Mouse (Mus musculus) spleen, adult 12 weeks (tissue): Measurements from ENCODE around the gene Ftcd.

Source experiments
- DNase-seq: peaks from one replicate; pipeline ENCODE4 v3.0.0; 2022; ENCODE audit warnings: low spot score

Gene Ftcd

DNA sequence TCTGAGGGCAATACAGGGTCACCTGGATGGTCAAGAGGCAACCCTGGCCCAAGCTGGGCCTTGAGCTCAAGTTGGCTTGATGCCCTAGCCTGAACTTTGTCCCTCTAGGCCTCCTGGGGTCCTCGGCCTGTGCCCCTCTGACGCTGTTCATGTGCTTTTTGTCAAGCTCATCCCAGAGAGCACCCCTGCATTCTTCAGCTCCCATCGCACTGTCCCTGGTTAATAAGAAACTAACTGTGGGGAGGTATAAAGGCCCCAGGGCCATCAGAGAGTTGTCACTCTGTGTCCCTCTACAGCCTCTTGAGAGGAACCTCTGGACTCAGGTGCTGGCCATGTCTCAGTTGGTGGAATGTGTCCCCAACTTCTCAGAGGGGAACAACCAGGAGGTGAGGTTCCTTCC, at the start of gene Ftcd:
Gene Ftcd (plus strand): TSS at position 275 of the 400 bp plus-strand sequence.
- no peak for DNase-seq

DNA sequence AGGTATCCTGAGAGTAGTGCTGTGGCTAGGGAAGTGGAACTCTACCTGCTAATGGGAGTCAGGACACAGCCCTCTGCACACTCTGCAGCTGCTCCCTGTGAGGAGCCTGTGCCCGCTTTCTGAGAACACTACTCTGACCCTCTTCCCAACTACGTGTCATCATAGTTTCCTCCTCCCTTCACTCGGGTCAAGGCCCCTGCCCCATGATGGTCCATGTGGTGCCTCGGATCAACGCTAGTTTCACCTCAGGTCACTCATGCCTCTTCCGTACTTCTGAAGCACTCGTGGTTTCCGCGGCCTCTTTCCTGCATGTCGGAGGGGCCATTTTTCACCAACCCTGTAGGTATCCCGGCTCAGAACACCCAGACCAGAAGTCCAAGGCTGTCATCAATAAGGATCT, 44.5 kb upstream of the Ftcd start:
- DNase-seq = no peak

DNA sequence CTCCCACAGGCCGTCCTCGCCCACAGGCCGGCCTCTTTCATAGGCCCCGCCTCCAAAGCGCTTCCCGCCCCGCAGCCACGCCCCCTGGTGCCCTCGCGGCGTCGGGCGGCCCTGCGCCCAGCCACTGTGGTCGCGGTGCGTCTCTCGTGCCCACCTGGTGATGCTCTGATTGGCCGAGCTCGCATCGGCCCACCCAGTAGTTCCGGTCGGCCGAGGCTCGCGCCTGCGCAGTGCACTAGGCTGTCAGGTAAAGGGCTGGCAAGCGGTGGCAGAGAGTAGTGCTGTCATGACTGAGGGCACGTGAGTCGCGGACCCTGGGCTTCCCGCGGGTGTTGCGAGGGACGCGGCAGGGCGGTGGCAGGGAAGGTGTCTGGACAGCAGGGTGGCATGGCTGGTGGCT, 44.1 kb upstream of the Ftcd start, which contains the start of gene Lss:
Gene Lss (plus strand): TSS at position 214 of the 400 bp plus-strand sequence.
- peak; percentile 93 for DNase-seq

DNA sequence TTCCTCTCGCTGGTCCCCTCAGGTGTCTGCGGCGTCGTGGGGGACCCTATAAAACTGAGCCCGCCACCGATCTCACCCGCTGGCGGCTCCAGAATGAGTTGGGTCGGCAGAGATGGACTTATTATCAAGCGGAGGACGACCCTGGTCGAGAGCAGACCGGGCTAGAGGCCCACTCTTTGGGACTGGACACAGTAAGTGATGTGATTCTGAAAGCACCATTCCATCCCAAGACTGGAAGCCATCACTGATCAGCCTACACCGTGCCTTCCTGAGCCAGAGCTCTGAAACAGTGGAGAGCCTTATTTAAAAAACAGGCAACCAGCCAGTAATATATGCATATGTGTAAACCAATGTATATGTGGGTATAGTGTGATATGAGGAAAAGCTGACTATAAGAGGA, 43.6 kb upstream of the Ftcd start:
- DNase-seq = no peak

DNA sequence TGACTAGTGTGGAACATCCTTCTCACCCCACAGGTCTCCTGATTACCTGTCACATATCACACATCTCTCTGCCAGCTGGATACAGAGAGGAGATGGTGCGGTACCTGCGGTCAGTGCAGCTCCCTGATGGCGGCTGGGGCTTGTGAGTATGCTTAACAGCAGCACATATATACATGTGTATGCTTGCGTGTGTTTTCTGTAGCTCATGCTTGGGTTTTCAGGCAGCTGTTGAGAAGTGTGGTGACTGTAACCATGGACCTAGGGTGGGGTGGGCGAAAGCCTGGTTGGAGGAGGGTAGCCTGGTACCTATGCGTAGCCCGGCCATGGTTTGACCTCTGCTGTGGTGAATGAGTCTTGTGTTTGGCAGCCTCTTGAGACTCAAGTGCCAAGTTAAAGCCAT, 39.9 kb upstream of the Ftcd start:
- no peak for DNase-seq

DNA sequence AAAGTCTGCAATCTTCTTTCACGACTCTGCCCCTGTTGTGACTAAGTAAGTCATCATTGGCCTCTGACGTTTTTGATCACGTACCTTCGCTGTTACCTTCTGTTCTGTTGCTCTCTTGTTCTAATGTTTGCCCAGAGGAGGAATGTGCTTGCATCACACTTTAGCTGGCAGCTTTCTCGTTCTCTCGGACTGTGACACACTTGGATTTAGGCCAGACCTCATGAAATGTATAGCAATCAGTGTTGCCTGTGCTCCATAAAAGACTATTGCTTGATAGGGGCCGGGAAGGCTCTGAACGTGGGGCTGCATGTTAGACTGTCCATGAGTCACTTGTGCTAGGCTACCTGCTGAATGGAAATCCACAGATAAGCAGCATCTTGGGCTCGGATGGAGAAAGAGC, 37.8 kb upstream of the Ftcd start:
- DNase-seq = no peak

DNA sequence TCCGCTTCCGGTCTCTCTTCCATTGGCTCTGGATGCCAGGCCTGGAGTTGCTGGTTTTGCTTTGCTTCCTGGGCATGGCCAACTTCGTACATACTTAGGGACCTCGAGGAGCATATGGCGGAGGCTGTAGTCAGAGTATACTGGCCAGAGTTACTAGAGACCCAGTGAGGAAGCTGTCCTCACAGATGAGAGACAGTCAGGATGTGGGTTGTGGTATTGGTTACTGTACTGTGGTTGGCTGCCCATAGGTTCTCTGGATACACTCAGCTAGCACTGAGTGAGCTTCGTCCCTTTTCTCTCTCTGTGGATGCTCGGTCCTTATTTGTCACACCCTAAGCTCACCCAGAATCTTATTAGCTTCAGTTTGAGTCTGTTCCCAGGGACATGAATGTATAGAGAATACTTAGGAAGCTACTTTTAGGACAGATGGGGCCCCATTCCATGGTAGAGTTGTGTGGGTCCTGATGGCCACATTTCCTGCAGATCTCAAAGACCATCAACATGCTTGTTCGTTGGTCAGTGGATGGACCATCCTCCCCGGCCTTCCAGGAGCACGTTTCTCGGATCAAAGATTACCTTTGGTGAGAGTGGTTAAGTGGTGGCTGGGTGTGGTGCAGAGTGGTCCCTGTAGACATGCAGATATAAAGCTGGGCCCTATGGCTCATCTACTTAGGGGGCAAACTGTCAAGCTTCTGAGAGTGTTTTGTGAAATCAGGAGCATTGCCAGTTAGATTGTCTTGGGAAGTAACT, 33.9 kb upstream of the Ftcd start:
- no peak for DNase-seq

DNA sequence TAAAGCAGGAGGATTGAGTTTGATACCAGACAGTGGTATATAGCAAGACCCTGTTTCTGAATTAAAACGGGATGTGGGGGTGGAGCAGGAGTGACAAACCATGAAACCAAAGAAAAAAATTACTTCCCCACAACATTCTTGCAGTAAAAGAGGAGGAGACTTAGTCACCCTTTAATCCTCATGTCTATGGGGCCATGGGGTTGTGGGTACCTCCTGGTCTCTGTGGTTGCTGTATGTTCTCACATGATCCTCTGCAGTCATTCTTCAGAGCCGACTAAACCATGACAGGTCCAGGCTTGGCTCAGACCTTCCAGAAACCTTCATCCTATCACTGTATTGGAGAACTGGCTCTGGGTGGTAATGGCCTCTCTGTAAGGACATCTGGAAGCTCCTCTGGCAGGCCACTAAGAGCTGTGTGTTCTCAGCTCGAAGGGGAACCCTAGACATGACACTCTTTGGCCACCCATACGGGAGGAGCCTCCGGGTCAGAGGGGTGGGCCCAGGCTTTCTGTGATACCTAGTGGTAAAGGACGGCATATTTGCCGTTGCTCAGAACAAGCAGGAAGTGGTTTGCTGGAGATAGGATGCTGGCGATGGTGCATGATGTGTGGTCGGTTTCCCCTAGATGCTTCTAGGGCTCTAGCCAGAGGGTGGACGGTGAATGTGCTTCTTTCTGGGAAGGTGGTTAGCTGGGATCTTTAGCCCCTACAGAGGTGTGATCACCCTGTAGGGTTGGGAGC, 32.6 kb upstream of the Ftcd start:
- no peak for DNase-seq

DNA sequence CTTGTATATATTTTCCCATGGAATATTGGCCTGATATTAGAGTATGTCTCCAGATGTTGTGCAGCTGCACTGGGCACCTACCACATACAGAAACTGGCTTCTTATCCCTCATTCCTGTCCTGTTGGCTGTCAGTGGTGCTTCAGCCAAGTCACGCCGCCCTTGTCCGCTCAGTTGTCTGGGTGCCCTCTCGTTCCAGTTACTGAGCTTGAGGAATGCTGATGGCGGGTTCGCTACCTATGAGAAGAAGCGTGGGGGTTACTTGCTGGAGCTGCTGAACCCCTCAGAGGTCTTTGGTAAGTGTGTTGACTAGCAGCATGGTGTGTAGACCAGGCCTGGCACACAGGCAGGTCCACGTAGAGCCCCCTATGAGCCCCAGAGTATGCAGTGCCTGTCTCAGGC, 28.9 kb upstream of the Ftcd start:
- no peak for DNase-seq

DNA sequence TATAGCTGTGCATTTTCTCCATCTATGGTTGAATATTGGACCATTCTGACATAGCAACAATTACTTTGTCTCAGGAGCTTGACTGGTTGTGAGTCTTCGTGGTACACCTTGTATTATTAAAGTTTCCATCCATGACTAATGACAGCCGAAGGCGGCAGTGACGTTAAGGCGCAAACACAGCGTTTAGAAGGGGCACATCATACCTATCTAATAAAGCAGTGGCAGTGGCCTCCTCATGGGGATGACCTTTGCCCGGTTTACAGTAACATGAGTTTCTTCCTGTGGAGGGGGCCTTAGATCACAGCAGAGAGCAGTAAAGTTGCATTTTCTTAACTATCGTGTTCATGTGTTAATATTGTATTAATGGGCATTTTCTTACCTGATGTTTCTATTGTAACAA, 27.2 kb upstream of the Ftcd start:
- DNase-seq = no peak

DNA sequence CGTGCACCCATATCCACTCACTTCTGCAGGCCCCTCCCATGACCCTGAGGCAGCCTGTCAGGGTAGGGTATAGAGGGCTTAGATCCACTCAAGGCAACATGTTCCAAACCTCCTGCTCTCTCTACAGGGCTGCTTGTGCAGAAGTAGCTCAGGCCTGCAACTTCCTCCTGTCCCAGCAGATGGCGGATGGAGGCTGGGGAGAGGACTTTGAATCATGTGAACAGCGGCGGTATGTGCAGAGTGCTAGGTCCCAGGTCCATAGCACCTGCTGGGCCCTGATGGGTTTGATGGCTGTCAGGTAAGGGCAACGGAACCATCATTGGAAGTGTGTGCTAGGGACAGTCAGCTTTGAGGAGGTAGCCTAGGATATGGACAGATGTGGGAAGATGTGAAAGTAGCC, 25.0 kb upstream of the Ftcd start:
- DNase-seq = no peak

DNA sequence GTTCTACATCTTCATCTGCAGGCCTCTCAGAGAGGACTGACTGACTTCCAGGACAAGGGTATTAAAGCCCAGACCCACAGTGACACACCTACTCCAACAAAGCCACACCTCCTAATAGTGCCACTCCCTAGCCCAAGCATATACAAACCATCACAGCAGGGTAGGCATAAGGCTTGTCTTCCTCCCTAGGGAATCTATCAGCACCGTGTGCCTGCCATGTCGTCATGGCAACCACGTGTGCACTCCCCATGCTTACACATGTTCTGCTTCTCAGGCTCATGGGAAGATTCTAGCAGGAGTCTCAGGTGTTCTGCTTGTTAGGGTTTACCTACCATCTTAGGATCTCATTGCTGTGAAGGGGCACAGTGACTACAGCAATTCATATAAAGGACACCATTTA, 23.9 kb upstream of the Ftcd start:
- no peak for DNase-seq

DNA sequence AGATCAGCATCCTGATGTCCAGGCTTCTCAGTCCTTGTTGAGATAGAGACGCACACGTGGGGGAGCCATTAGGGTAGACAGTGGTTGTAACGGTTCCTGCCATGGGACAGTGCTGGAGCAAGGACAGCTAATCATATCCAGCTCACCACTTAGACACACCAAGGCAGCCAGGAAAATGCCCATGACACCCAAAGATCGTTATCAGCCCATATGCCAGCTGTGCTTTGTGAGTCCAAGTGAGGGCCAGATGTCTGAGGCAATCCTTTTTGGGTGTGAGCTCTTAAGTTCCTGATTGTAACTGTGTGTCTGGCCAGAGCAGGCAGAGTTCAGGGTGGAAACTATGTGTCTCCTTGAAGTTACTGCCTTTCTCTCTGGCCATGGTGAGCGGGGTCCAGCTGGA, 21.4 kb upstream of the Ftcd start:
- no peak for DNase-seq

DNA sequence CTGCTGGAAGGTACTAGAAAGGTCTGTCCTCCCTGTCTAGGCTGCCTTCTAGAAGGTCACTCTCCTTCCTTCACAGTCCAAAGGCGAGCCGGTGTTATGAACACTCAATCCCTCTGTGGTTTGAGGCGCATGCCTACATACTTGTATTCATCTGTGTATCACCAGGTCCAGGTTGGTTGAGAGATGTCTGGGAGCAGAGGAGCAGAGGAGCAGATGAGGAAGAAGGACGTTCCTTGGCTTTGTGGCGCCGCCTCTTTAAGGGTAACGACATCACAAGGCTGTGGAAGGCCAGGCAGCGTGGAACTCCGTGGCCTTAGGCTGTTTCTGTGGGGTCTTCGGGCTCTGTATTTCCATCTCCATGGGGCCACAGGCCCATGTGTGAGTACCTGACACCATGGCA, 13.5 kb upstream of the Ftcd start, which contains the start of gene Spatc1l:
Gene Spatc1l (plus strand): TSS at position 301 of the 400 bp plus-strand sequence.
- DNase-seq = no peak

DNA sequence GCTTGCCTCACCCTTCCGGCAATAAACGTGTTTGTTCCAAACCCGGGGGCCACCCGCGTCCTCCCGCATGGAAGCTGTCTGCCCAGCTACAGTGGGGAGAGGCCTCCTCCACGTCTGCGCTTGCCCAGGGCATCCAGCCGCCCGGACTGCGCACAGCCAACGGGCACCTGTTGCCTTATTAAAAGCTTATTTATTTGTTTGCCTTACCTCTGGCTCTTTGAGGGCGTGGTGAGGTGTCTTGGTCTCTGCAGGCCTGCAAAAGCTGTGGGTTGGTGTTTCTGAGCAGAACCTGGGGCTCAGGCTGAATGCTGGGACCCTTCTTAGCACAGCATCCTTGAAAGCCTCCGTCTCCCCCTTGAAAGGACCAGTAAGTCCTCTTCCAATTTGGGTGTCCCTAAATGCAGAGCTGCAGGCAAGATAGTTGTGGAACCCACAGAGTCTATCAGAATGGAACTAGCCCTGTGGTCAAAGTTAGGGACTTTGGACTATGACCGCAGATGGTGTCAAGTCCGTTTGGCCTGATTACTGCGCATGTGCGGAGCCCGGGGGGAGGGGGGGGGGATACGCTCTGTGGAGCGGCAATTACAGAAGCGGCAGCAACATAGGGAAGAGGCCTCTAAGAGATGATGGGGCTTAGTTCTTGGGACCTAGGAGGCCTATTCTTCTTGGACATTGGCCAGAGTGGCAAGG, 5.3 kb upstream of the Ftcd start:
- DNase-seq = no peak

DNA sequence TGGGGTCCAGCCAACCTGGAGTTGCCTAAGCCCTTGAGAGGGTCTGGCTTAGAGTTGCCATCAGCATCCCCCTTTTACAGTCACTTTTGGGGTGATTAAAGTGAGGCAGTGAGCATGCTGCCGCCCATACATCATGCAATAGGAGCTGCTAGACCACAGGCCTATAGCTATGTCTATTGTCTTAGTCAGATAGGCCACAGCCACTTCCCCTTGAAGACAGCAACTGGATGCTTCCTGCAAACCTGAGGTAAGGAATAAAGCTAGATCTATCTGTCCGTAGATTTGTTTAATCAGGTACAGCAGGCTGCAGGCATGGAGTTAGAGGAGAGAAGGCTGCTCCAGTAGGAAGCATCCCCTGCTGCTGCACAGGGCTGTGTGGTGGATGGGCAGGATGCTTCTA, 4.4 kb upstream of the Ftcd start:
- no peak for DNase-seq

DNA sequence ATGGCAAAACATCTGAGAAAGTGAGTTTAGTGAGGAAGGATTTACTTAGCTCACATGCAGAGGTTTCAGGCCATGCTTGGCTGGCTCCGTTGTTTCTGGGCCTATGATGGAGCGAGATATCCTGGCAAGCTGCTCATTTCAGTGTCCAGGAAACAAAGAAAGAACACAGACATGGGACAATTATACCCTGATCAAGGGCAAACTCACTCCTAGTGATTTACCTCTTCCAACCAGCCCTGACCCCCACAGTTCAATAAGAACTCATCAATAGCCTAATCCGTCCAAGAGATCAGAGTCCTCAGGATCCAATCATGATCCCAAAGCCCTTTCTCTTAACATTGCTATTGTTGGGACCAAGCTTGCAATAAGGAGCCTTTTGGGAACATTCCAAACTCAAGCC, 3.3 kb upstream of the Ftcd start:
- DNase-seq = no peak

DNA sequence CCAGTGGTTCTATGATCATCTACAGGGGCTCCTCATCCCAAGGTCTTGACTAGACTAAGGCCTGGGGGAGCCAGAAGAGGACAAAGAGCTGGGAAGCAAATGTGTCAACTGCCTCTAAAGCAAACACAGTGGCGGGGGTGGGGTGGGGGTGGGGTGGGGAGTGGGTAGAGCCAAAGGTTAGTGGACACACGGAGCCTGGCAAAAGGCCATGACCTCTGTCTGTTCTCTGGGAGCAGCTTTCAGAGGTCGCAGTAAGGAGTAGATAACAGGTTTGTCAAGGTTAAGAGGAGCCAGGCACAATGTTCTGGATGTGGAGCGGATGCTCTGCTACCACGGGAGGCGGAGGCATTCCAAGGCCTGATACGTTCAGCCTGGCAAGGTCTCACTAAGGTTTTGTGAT, 1.5 kb downstream of the Ftcd start:
- no peak for DNase-seq

DNA sequence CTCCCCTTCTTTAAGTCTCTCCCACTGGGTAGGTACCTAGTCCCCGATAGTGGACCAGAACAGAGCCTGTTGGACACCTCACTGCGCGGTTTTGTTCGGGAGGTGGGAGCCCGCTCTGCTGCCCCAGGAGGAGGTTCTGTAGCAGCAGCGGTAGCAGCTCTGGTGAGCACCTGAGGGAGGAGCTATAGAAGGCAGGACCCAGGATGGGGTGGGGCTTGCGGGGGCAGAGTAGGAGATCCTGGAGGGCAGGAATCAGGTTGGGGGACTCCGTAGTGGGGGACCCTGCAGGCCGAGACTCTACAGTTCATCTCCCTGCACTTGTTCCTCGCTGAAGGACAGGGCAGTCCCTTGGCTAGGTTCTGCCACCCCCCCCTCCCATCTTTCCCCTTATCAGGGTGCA, 8.7 kb downstream of the Ftcd start:
- no peak for DNase-seq

DNA sequence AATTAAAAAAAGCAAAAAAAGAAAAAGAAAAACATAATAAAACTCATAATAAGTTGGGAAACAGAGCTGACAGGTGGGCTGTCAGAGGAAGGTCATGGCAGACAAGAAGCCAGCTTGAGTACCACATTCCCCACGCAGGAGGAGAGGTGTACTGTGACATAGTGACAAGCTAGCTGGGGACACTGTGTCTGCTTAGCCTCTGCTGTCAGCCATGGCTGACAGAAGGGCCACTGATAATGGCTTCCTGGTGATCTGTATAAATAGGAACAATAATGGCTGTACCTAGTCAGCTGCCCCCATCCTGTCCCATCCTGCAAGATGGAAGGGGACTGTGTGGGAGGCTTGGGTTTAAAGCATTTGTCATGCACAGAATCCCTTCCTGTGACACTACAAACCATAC, 10.7 kb downstream of the Ftcd start:
- DNase-seq = no peak

DNA sequence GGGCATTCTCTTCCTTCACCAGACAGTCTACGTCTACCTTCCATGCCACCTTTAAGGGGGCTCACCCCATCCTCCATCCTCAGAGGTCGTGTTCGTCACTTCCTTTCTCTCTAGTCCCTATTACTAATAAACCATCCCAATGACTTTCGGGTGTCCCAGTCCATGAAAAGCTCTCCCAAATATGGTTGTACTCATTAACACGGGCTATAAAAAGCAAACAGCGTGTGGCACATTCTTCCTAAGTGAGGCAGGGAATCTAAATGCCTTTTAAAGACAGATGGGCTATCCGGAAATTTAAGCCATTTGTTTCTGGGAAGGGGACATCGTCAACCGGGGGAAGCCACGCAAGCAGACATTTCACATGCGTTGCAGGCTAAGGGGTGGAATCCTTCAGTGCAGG, 14.7 kb downstream of the Ftcd start:
- no peak for DNase-seq

DNA sequence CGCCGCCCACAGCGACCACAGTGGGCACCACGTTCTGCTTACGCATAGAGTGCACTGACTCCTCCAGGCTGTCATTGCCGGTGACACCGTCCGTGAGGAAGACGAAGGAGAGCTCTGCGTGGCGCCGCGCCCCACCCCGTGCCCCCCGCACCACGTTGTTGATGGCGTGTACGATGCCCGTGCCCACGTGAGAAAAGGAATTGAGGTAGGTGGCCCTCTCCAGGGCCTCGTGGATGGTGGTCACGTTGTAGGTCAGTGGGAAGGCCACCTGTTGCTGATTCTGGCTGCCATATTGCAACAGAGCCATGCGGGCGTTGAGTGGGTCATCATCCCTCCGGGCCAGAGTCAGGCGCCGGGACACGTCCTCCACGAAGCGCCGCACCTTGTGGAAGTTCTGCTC, 20.9 kb downstream of the Ftcd start:
- DNase-seq = no peak

DNA sequence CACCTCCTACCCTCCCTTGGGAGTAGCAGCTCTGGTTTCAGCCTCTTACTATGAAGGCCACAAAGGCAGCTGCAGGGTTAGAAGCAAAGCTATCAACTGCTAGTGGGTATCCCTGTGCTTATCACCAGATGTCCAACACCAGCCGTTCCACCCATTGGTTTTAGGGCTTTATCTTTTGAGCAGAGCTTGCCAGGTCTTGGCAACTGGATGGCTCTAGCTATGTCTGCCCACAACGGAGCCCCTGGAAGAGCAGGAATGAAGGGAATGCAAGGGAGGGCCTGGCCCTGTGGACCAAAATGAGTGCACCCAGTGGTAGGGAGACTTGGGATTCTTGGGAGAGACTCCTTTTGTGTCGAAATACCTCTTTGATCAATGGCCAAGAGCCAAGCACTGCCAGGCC, 27.2 kb downstream of the Ftcd start:
- no peak for DNase-seq
